Mouse (Mus musculus): ENCODE measurements at regions not wholly inside any gene's neighbourhood (a gene's known extent, or its start where the extent isn't known, plus 50 kb on each side); places are given as distances from the start of the nearest gene placed in this dataset.

- in situ Hi-C loops (cut with MboI, MseI), result no loop called here
These were observed 259.2 kb upstream of the Csf3r start for GRCm38 (mm10) chr4:125765171-125765570.

DNA sequence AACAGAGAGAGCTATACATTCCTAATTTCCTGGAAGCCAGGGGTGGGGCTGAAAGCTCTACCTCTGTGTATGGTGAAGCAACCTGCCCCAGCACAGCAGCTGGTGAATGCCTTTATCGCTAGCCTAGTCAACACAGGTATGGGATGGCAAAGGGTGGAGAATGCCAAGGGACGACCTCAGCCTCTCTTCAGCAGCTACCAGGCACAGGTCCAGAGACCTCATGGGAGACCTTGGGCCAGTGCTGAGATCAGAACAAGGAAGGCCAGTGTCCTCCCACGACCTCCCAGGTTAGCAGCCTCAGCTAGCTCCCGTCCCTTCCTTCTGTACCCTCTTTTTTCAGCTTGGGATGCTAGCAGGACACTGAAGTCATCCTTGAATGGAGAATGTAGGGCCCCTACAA lies 247.2 kb upstream of the Csf3r start:
- in situ Hi-C loops (cut with MboI, MseI), result loop anchor here (10.0 kb wide), 1 partner anchor 802 kb away; no protein-coding TSS in a partner anchor

- in situ Hi-C loops (cut with MboI, MseI), result no loop called here
These were observed 244.2 kb upstream of the Csf3r start for GRCm38 (mm10) chr4:125780113-125780512.

DNA sequence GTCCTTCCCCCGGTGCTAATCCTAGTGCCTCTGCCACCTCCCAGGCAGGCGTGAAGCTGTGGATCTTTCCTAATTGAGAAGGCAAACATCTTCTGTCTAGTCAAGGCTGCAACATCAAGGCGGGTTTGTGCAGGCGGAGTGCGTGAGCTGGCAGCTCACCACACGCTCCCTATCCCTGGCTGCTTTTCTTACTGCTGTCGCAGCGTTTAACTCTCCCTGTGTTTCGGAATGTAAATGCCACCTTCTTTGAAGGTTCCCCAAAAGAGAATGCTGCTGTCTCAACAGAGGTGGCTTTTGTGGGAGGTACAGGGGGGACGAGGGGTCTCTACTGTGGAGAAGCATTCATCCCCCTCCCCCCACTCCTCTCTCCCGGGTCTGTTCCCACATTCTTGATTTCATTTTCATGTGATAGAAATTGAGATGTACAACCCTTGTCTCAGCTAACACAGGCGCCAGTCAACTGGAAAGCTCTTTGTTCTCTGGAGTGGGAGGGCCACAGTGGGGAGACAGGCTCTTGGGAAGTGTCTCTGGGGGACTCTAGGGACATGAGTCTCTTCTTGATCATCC lies 243.3 kb upstream of the Csf3r start:
- in situ Hi-C loops (cut with MboI, MseI), result no loop called here

DNA sequence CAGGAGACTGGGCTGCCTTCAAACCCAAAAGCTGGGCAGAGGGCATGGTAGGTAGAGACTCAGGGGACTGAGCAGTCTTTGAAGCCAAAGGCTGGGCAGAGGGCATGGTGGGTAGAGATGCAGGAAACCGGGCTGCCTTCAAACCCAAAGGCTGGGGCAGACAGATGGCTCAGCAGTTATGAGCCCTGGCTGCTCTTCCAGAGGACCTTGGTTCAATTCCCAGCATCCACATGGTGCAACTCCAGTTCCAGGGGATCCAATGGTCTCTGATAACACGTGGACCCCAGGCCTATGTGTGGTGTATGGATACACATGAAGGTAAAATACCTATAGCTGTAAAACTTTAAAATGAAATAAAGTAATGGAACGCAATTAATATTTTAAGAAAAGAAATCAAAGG lies 242.0 kb upstream of the Csf3r start:
- in situ Hi-C loops (cut with MboI, MseI), result no loop called here

GRCm38 (mm10) chr4:125786083-125786482 lies 238.3 kb upstream of the Csf3r start:
- in situ Hi-C loops (cut with MboI, MseI), result no loop called here

- in situ Hi-C loops (cut with MboI, MseI), result no loop called here
These were observed 229.7 kb upstream of the Csf3r start for GRCm38 (mm10) chr4:125794679-125795078.

GRCm38 (mm10) chr4:125807923-125808322 lies 216.4 kb upstream of the Csf3r start:
- in situ Hi-C loops (cut with MboI, MseI), result no loop called here

GRCm38 (mm10) chr4:125809446-125810108 lies 214.8 kb upstream of the Csf3r start:
- in situ Hi-C loops (cut with MboI, MseI), result no loop called here

DNA sequence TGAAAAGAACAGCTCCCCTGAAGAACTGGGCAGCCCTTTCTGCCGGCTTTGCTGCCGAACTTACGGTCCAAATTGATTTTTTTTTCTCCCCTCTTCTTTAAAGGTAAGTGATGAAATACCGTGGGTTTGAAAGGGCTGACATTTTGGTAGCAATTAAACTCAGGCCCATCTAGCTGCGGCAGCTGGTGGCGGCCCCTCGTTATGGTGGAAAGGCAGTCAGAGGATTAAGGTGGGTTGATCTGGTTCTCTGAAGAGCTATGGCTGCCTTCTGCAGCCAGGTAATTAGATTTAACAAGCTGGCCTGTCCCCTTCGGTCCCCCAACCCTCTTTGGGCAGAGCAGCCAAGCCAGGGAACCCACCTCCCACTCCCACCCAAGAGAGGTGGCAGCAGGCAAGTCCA lies 214.1 kb upstream of the Csf3r start:
- in situ Hi-C loops (cut with MboI, MseI), result no loop called here

GRCm38 (mm10) chr4:125814311-125814710 lies 210.0 kb upstream of the Csf3r start:
- in situ Hi-C loops (cut with MboI, MseI), result no loop called here

- in situ Hi-C loops (cut with MboI, MseI), result no loop called here
These were observed 209.1 kb upstream of the Csf3r start for GRCm38 (mm10) chr4:125815276-125815675.

DNA sequence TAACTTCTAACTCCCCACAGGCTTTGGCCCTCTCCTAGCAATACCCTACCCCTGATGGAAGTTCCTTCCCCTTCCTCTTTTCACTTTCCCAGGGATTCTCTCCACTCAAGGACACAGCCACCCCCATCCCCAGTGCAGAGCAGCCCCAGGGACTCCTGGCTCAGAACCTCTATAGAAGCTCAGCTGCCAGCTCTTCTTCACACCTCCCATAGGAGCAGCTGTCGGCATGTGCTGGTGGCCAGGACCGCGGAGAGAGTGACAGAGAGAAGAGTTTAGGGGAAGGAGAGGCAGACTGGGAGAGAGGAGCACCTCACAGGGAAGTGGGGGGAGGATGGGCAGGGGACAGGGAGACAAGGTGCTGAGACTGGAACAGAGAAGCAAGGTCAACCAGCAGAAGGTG lies 199.8 kb upstream of the Csf3r start:
- in situ Hi-C loops (cut with MboI, MseI), result no loop called here

DNA sequence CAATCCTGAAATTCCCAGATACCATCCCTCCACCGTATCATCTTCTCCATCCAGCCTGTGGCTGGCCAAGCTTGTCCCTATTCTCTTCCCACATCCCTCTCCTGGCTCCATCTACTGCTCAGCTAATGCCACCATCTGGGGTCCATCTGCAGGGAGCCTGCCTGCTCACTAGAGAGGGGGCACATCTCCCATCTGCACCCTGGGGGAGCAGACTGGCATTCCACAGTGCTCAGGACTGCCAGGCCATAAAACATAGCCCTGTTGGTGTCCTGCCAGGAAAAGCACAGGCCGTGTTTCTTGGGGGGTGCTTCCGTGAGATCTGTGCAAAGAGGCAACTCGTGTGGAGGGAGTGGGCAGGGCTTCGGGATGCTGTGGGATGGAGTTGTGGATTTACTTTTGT lies 197.9 kb upstream of the Csf3r start:
- in situ Hi-C loops (cut with MboI, MseI), result no loop called here

DNA sequence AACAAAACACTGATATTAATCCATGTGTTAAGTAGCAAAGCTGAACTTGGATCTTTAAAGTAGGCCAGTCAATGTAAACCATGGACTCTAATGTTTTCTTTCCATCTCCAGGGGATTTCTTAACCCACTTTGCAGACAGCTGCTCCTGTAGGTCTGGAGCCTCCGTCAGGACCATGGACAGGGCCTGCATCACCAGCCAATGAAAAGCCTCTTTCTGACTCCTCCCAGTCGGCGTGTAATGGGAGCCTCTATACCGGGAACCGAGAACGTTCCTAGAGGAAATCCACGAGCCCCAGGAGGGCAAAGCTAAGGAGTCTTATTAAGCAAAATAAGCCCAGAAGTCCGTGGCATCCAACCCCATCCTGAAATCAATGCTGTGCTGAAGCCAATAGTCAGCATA lies 189.1 kb upstream of the Csf3r start:
- in situ Hi-C loops (cut with MboI, MseI), result no loop called here

GRCm38 (mm10) chr4:125847568-125847967 lies 176.8 kb upstream of the Csf3r start:
- in situ Hi-C loops (cut with MboI, MseI), result no loop called here

GRCm38 (mm10) chr4:125850300-125850699 lies 174.1 kb upstream of the Csf3r start:
- in situ Hi-C loops (cut with MboI, MseI), result no loop called here

DNA sequence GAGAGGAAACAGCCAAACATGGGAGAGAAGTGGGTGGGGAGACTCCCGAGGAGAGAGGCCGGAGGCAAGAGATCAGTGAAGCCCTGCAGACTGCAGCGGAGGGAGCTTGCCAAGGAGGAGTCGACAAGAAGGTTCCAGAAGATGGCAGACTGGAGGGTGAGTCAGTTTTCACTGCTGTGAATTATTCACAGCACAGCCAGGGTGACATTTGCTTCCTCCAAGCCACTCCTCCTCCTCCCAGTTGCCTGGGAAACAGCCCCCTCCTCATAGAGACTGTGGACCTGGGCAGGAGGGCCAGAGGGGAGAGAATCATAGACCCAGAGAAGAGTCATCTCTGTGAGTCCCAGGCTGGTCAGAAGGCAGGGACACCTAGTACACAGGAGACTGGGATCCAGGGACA lies 171.8 kb upstream of the Csf3r start:
- in situ Hi-C loops (cut with MboI, MseI), result no loop called here

DNA sequence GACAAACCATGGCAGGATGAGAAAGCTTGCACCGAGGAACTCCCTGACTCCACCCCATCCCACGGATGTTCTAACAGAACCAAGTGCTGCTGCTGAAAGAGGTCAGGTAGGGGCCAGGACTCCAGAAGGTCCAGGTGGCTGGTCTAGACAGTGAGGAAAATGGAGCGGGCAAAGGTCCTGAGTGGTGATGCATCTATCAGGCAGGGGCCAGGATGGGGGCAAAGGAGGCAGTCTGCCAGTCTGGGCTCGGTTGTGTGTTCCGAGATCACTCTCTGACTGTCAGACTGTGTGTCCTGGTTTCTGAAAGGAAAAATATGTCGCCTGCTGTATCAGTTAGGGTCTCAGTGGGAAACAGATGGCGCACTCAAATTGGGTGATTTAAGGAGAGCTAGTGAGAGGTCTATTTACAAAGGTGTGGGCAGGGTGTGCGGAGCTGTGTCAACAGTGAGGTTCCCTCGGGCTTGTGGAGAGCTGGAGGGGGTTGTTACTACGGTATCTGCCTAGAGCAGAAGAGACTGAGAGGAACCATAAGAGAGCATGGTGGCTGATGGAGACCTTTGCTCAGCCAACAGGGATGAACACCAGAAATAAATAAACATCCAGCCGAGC lies 168.3 kb upstream of the Csf3r start:
- in situ Hi-C loops (cut with MboI, MseI), result no loop called here

DNA sequence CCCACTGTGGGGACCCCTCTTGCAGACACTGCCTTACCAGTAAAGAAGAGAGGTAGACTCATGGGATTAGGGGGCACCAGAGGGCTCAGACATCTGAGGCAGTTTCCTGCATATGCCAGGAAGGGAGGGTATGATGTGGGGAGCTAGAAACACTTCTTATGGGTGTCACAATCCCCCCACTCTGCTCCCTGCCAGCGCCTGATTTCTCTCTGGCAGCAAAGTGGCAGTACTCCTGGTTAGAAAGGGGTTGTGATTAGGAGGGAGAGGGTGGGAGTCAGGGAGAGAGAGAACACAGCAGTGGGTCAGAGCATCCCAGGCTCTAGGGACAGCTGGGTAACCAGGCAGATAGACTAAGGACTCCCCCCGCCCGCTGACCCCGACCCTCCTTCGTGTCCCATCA lies 167.6 kb upstream of the Csf3r start:
- in situ Hi-C loops (cut with MboI, MseI), result no loop called here

- in situ Hi-C loops (cut with MboI, MseI), result no loop called here
These were observed 159.3 kb upstream of the Csf3r start for GRCm38 (mm10) chr4:125865057-125865456.

GRCm38 (mm10) chr4:125865728-125866127 lies 158.6 kb upstream of the Csf3r start:
- in situ Hi-C loops (cut with MboI, MseI), result no loop called here

- in situ Hi-C loops (cut with MboI, MseI), result loop anchor here (10.0 kb wide), 1 partner anchor 714 kb away; no protein-coding TSS in a partner anchor
These were observed 153.1 kb upstream of the Csf3r start for GRCm38 (mm10) chr4:125871211-125871610.

Measured in T-helper 1 cell (primary cell).